ENCODE assay signal across 35 mouse cellular contexts in the genomic region with DNA sequence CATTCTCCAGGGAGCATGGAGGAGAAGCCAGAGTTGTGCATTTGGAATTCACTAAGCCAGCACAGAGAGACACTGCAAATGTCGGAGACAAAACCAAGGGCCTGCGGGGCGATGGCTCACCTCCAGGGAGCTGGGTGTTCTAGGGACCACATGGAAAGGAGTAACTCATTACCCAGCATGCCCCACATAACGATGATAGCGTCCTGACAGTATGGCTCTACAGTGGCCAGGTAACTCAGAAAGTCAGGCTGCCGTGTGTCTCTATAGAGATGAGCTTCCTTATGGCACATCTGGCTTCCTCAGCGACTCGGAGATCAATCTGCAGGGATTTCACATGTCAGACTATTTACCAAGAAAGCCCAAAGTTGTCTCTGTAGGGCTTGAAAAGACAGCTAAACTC. TPM values are rescaled to one million over a fixed set of nuclear protein-coding genes. Genes with fewer than 3 reads are reported as not detected.
"Had no signal": no experiment of that assay in that cellular context is flagged by ENCODE, and none has a peak within 500 bp of the region (broad histone marks: within the 10 kb centered on the region; RNA-seq: fewer than 3 reads in every experiment).

No protein-coding gene starts in this region.

- H3K27ac ChIP-seq: heart, adult 2 months; heart, embryonic 10.5 days; heart, embryonic 13.5 days; heart, embryonic 15.5 days; hindbrain, embryonic 10.5 days; hindbrain, embryonic 12.5 days; hindbrain, embryonic 13.5 days; hindbrain, embryonic 14.5 days; hindbrain, embryonic 15.5 days; hindbrain, postnatal 0 days; intestine, embryonic 15.5 days; kidney, postnatal 0 days; layer of hippocampus, adult 2 months had no signal

- H3K27me3 ChIP-seq: heart, embryonic 12.5 days; heart, embryonic 13.5 days; heart, embryonic 15.5 days; hindbrain, embryonic 12.5 days; hindbrain, embryonic 13.5 days; hindbrain, embryonic 15.5 days; intestine, embryonic 15.5 days had no signal

- H3K36me3 ChIP-seq: heart, embryonic 15.5 days; hindbrain, embryonic 15.5 days; intestine, embryonic 15.5 days had no signal

- DNase-seq: heart, adult 2 months; heart, postnatal 10 days; heart, postnatal 14 days; heart, postnatal 36 days; heart, postnatal 4 days; kidney, adult 11 months; kidney, adult 18-20 months; kidney, adult 2 months; kidney, adult 8-10 months; kidney, adult 9 months; kidney, postnatal 14 days; kidney, postnatal 25 days; kidney, postnatal 36 days; kidney, postnatal 4 days; layer of hippocampus, adult 9-11 months; layer of hippocampus, postnatal 36 days had no signal

- ATAC-seq: hindbrain, embryonic 16.5 days; hindbrain, postnatal 0 days; inflammation-experienced regulatory T-cells, adult 6 months; intestine, embryonic 15.5 days; intestine, embryonic 16.5 days; intestine, postnatal 0 days had no signal

- H3K9ac ChIP-seq: heart, embryonic 12.5 days; heart, embryonic 13.5 days; heart, embryonic 15.5 days; hindbrain, embryonic 12.5 days; hindbrain, embryonic 13.5 days; hindbrain, embryonic 14.5 days; hindbrain, embryonic 15.5 days; intestine, embryonic 15.5 days had no signal

- H3K4me1 ChIP-seq: heart, embryonic 10.5 days; heart, embryonic 12.5 days; heart, embryonic 13.5 days; heart, embryonic 15.5 days; hindbrain, embryonic 10.5 days; hindbrain, embryonic 12.5 days; hindbrain, embryonic 13.5 days; hindbrain, embryonic 15.5 days; intestine, embryonic 15.5 days had no signal

- H3K4me3 ChIP-seq: heart, adult 2 months; heart, embryonic 10.5 days; heart, embryonic 12.5 days; heart, embryonic 13.5 days; heart, embryonic 15.5 days; hindbrain, embryonic 10.5 days; hindbrain, embryonic 12.5 days; hindbrain, embryonic 13.5 days; hindbrain, embryonic 15.5 days; intestine, embryonic 15.5 days; layer of hippocampus, adult 2 months had no signal

- H3K9me3 ChIP-seq: heart, embryonic 10.5 days; heart, embryonic 12.5 days; heart, embryonic 13.5 days; heart, embryonic 15.5 days; hindbrain, embryonic 10.5 days; hindbrain, embryonic 12.5 days; hindbrain, embryonic 13.5 days; hindbrain, embryonic 15.5 days; intestine, embryonic 15.5 days had no signal

- H3K4me2 ChIP-seq: heart, embryonic 12.5 days; heart, embryonic 13.5 days; heart, embryonic 15.5 days; hindbrain, embryonic 12.5 days; hindbrain, embryonic 13.5 days; hindbrain, embryonic 14.5 days; hindbrain, embryonic 15.5 days; intestine, embryonic 15.5 days had no signal

RNA-seq across cellular contexts. Expression of a gene that starts 48.9 kb away (rescaled TPM):
- total RNA-seq: hematopoietic stem cell, adult 5-6 weeks had no signal
- polyA plus RNA-seq: inflammation-experienced regulatory T-cells, adult 6 months; intestine, embryonic 16.5 days; kidney, embryonic 14.5 days; kidney, postnatal 0 days had no signal
